Mouse (Mus musculus) gastrocnemius, postnatal 4 days (tissue): ENCODE measurements around the gene Hacd2. TPM values are rescaled to one million over a fixed set of nuclear protein-coding genes. Genes with fewer than 3 reads are reported as not detected.

Experiments used
- DNase-seq, 2 experiments: peaks; one replicate each; pipeline ENCODE4 v3.0.0; 2021 to 2022; ENCODE audit warnings: low spot score in 2 of 2, mixed read lengths in 2 of 2
- total RNA-seq, 2 experiments: library from RNA; stranded (reverse); gene quantifications; 2 replicates each; pipeline ENCODE4 v1.2.3; 2021

Gene Hacd2
- total RNA-seq, 2 experiments from 2014 or later, result 6.2 to 9.8 TPM

- DNase-seq, result no peak
Observed at GRCm38 (mm10) chr16:35111143-35111620, 89.0 kb downstream of the Hacd2 start.

- DNase-seq, result no peak
Observed at GRCm38 (mm10) chr16:35113496-35113895, 91.3 kb downstream of the Hacd2 start.

- DNase-seq, result no peak
Observed at GRCm38 (mm10) chr16:35116328-35116956, 94.2 kb downstream of the Hacd2 start.

- DNase-seq, result no peak
Observed at GRCm38 (mm10) chr16:35117436-35117835, 95.2 kb downstream of the Hacd2 start.

- DNase-seq, result no peak
Observed at GRCm38 (mm10) chr16:35120603-35121002, 98.4 kb downstream of the Hacd2 start.

- DNase-seq, result no peak
Observed at GRCm38 (mm10) chr16:35127270-35127669, 105.0 kb downstream of the Hacd2 start.

- DNase-seq, result no peak
Observed at GRCm38 (mm10) chr16:35130172-35130571, 107.9 kb downstream of the Hacd2 start.

GRCm38 (mm10) chr16:35139416-35139815, 117.2 kb downstream of the Hacd2 start:
- no peak for DNase-seq

- no peak for DNase-seq
Observed at GRCm38 (mm10) chr16:35139873-35140619, 117.8 kb downstream of the Hacd2 start.

- no peak for DNase-seq
Observed at GRCm38 (mm10) chr16:35140620-35140975, 118.4 kb downstream of the Hacd2 start.

- DNase-seq, result no peak
Observed at GRCm38 (mm10) chr16:35141839-35142238, 119.6 kb downstream of the Hacd2 start.

- no peak for DNase-seq
Observed at GRCm38 (mm10) chr16:35146153-35146552, 123.9 kb downstream of the Hacd2 start.

GRCm38 (mm10) chr16:35153146-35153755, 131.0 kb downstream of the Hacd2 start:
- DNase-seq, result no peak

GRCm38 (mm10) chr16:35154245-35154640, 132.0 kb downstream of the Hacd2 start:
- no peak for DNase-seq

GRCm38 (mm10) chr16:35154641-35155390, 132.6 kb downstream of the Hacd2 start, which contains the start of gene Adcy5:
Adcy5 (plus strand) TSS chr16:35154877.
- peak; percentile 34 to 49 for DNase-seq

GRCm38 (mm10) chr16:35155391-35156305, 133.4 kb downstream of the Hacd2 start:
- peak; percentile 31 to 61 for DNase-seq

- peak; percentile 29 to 42 for DNase-seq
Observed at GRCm38 (mm10) chr16:35156306-35156695, 134.1 kb downstream of the Hacd2 start.

- no peak for DNase-seq
Observed at GRCm38 (mm10) chr16:35156832-35157231, 134.6 kb downstream of the Hacd2 start.
